Mouse (Mus musculus) CD4-positive, CD25-positive, alpha-beta regulatory T cell, adult 4 months (primary cell): ENCODE measurements around the gene Rsph6a. TPM values are rescaled to one million over a fixed set of nuclear protein-coding genes. Genes with fewer than 3 reads are reported as not detected.
A peak's percentile ranks its signal among the peaks of the same experiment; 100 is the strongest.
"Not testable (repeated sequence)": the region's sequence is repeated elsewhere in the genome, so short reads cannot be mapped to it uniquely, and the experiment has no call there.

ENCODE experiments used
- ATAC-seq: one replicate; pipeline ENCODE4 v1.8.0; 2017
- polyA plus RNA-seq, 2 experiments: library from polyadenylated mRNA; unstranded; fragments of 100-300 nt; shearing (Covaris generic); gene quantifications; one replicate each; pipeline ENCODE4 v1.2.1; 2017

The Rsph6a gene
- polyA plus RNA-seq, 2 experiments from 2014 or later = not detected

- ATAC-seq = no peak
Measured at GRCm38 (mm10) chr7:19046286-19047069, 8.0 kb upstream of the Rsph6a start.

GRCm38 (mm10) chr7:19048006-19048527 is 6.4 kb upstream of the Rsph6a start:
- ATAC-seq = no peak

DNA sequence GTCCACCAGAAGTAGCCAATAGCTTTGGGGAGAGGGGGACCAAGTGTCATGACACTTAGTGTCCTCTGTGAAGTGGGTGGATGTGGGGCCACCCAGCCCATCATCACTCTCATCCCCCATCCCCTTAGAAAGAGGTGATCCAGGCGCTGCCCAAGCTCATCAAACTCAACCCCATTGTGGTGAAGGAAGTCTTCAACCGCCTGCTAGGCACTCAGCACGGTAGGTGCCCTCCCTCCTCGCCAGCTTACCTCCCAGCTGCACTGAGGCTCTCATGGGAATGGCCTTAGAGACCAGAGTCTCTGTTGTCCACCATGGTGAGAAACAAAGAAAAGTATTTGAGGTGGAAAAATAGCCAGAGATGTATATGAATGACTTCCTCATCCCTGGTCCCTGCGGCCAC is 5.2 kb upstream of the Rsph6a start:
- no peak for ATAC-seq

GRCm38 (mm10) chr7:19050172-19050571 is 4.3 kb upstream of the Rsph6a start:
- no peak for ATAC-seq

DNA sequence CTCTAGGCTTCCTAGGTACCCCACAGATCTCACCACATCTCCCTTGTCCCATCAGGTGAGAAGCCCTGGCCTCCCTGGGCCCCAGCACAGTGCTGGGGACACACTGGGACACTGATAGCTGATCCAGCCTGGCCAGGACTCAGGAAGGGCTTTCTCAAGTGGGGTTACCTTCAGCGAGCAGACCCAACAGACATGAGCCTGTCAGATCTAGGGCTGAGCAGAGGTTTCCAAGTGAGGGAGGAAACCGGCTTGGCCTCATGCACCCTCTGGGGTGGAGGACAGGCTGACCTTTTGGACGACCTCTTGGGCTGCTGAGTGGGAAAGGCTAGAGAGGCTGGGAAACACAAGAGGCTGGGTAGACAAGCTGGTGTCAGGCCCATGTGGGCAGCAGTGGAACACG is 3.3 kb upstream of the Rsph6a start:
- ATAC-seq = no peak

GRCm38 (mm10) chr7:19052345-19053135 is 1.9 kb upstream of the Rsph6a start:
- no peak for ATAC-seq

DNA sequence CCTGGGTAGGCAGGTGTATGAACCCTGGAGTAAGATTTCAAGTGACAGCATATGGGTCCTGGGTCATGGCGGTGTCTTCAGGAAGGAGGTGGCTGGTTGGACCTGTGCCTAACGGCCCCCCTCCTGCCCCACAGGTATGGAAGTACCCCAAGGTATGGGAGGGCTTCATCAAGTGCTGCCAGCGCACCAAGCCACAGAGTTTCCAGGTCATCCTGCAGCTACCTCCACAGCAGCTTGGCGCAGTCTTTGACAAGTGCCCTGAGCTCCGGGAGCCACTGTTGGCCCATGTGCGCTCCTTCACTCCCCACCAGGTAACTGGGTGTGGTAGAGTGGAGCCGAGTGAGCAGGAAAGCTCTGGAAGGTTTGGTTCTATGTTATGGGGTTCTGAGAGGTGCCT is 1.4 kb upstream of the Rsph6a start:
- no peak for ATAC-seq

- no peak for ATAC-seq
Measured at GRCm38 (mm10) chr7:19054777-19055076, 237 bp downstream of the Rsph6a start.

GRCm38 (mm10) chr7:19055108-19055507 is 618 bp downstream of the Rsph6a start:
- no peak for ATAC-seq

- no peak for ATAC-seq
Measured at GRCm38 (mm10) chr7:19057405-19057804, 2.9 kb downstream of the Rsph6a start.

DNA sequence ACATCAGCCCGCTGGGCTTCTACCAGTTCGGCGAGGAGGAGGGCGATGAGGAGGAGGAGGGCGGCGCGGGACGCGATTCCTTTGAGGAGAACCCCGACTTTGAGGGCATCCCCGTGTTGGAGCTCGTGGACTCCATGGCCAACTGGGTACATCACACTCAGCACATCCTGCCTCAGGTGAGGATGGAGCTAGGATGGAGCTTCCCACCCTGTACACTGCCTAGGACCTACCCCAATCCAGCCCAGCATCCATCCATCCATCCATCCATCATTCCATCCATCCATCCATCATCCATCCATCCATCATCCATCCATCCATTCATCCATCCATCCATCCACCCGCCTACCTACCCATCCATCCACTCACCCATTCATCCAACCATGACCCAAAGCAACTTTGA is 11.4 kb downstream of the Rsph6a start:
- ATAC-seq = no peak

- ATAC-seq = no peak
Measured at GRCm38 (mm10) chr7:19067063-19067462, 12.6 kb downstream of the Rsph6a start.

GRCm38 (mm10) chr7:19067935-19068334 is 13.4 kb downstream of the Rsph6a start:
- ATAC-seq = no peak

- ATAC-seq = peak; percentile 51
Measured at GRCm38 (mm10) chr7:19068707-19069106, 14.2 kb downstream of the Rsph6a start.

DNA sequence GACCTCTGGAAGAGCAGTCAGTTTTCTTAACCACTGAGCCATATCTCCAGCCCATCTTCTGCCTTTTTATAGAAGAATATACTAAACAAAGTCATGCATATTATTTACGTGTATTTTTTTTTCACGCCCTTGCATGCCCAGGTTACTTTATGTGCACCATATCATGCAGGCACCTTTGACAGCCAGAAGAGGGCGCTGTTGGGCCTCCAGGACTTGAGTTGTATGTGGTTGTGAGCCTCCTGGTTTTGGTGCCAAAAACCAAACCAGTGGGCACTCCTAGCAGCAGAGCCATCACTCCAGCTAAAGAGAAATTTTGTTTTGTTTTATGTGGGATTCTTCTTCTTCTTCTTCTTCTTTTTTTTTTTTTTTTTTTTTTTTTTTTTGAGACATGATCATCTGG is 15.0 kb downstream of the Rsph6a start:
- no peak for ATAC-seq

- ATAC-seq = not testable (repeated sequence)
Measured at GRCm38 (mm10) chr7:19071024-19071423, 16.5 kb downstream of the Rsph6a start.

- ATAC-seq = no peak
Measured at GRCm38 (mm10) chr7:19073504-19073903, 19.0 kb downstream of the Rsph6a start.

DNA sequence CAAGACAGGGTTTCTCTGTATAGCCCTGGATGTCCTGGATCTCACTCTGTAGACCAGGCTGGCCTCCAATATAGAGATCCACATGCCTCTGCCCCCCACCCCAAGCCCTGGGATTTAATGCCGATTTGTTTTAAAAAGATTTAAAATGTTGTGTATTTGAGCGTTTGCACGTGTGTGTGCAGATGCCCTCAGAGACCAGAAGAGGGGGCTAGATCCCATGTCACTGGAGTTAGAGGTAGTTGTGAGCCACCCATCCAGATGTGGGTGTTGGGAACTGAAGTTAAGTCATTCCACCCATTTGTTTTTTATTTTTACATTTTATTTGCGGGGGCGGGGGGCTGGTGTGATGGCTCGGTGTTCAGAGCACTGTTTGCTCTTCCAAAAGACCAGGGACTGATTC is 20.0 kb downstream of the Rsph6a start:
- ATAC-seq = no peak

DNA sequence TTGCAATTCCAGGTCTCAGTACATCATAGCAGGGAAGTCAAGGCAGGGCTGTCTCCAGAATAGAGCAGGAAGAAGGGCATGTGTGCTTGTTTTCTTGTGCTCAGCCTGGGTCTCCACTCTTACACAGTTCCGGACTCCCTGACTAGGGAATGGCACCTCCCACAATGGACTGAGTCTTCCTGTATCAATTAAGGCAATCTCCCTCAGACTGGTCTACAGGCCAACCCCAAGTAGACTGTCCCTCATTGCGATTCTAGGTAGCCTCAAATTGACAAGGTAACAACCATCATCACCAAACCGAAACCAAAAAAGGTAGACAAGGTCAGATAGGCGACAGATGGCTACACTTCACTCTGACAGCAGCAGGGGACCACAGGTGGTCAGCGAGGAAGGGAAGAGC is 20.7 kb downstream of the Rsph6a start:
- no peak for ATAC-seq

DNA sequence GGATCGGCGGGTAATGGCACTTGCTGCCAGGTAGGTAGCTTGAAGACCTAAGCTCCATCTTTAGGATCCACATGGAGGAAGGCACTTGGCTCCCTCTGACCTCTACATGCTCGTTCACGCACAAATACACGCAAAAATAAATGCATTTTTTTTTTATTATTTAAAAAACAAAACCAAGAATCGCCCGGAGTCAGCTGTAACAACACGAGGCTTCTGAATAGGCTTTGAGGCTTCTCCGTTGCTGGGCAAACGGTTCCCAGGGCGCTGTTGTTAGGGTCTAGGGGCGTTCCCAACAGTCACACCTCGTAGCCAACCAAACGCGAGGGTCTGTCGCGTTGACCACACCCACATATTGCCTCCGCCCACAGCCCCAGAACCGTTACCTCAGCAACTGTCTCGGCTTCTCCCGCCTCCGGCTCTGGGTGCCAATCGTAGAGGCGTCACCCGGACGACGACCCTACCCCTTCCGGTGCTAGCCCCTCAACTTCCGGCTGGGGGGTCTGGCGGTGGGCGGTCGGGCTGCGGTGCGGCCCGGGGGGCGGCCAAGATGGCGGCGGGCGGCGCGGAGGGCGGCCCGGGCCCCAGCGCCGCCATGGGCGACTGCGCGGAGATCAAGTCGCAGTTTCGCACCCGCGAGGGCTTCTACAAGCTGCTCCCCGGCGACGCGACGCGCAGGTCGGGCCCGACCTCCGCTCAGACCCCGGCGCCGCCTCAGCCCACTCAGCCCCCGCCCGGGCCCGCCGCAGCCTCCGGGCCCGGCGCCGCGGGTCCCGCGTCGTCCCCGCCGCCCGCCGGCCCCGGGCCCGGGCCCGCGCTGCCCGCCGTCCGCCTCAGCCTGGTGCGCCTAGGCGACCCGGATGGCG is 21.5 kb downstream of the Rsph6a start, which contains the start of gene Dmwd:
TSS of gene Dmwd (plus strand) at position 505 of the 863 bp plus-strand sequence.
- peak; percentile 42 for ATAC-seq

- peak; percentile 25 for ATAC-seq
Measured at GRCm38 (mm10) chr7:19076586-19076991, 22.1 kb downstream of the Rsph6a start.

DNA sequence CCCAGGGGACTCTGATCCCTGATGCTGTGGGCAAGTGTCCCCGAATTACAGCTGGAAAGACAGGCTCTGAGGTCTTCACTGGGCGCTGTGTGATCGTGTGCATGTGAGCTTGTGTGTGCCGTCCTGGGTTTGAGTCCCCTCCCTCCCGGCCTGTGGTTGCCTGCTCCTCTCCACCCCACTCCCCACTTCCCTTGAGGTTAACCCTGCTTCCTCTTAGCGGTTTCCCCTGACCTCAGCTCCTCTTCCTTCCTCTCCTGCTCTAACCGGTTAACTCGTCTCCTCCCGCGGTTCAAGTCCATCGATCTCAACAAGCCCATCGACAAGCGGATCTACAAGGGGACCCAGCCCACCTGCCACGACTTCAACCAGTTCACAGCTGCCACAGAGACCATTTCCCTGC is 23.3 kb downstream of the Rsph6a start:
- ATAC-seq = peak; percentile 83

DNA sequence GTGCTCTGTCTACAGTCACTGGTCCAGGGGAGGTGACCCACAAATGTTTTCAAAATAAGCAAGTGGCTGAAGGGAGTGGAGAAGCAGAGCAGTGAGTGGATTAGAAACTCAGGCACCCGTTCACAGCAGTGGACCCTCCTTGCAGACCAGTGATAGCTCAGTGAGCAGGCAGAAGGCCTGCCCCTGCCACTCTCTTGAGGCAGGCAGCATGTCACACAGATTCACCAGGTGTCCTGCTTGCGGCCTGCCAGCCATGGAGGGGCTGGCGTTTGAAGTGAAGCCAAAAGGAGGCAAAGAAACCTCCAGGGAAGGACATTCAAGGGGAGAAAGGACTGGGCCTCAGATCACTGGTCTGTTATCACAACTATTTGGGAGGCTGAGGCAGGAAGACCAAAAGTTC is 24.2 kb downstream of the Rsph6a start:
- ATAC-seq = no peak
